Mouse (Mus musculus) monocyte, adult 5-6 weeks (primary cell): ENCODE measurements around the gene Eml3. TPM values are rescaled to one million over a fixed set of nuclear protein-coding genes. Genes with fewer than 3 reads are reported as not detected.
A peak's percentile ranks its signal among the peaks of the same experiment; 100 is the strongest.

ENCODE experiments used
- ATAC-seq: fragments of 153-309, 156-312 bp; replicated peaks from 2 replicates; pipeline ENCODE4 v1.8.0; 2017; ENCODE audit warnings: mild to moderate bottlenecking; ENCODE audit not compliant: low TSS enrichment, insufficient number of reproducible peaks, severe bottlenecking, poor library complexity, low FRiP score
- total RNA-seq: library from RNA; stranded (forward); fragments of 200-1000, 200-491, 200-594 nt; gene quantifications from 3 replicates; pipeline ENCODE4 v1.2.3, GENCODE M21; 2017

The Eml3 gene
- total RNA-seq, 1 experiment from 2014 or later = 62.5 TPM

- ATAC-seq = 0 out of 2 replicates have a peak, but pooled peaks have one; percentile 4
These were observed 52.3 kb downstream of the Eml3 start for GRCm38 (mm10) chr19:8981450-8982168.

DNA sequence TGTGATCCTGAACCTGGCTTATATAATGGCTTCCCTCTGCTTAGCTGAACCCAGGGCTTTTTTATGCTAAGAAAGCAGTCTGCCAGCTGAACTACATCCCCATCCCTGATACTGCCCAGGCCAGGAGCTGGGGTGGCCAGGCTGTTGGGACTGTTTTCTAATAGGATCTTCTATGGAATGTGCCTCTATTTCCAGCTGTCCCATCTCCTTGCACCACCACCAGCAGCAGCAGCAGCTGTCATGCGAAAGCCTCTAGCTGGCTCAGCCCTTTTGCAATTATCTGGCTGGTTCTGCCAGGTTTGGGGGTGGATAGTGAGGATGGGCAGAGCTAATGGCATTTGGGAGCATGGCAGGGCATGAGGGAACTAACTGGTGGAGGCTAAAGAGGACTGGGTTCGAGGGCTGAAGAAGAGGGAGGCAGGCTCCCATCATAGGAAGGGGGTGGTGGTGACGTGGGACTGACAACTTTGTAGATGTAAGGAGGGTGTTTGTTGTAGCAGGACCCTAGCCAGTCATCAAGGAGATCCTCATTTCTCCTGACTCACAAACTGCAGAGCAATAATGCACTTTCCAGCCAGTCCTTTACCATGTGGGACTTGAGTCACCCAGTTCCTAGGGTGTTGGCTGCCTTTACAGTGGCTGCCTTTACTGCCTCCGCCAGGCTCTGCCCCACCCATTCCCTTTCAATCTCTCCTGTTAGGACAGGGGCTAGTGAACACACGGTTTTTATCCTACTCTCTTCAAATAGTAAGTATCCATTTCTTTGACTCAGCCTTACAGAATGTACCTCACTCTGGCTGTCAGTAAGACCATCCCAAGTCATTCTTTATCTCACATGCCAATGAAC lies 53.2 kb downstream of the Eml3 start:
- ATAC-seq = peak; percentile 40

DNA sequence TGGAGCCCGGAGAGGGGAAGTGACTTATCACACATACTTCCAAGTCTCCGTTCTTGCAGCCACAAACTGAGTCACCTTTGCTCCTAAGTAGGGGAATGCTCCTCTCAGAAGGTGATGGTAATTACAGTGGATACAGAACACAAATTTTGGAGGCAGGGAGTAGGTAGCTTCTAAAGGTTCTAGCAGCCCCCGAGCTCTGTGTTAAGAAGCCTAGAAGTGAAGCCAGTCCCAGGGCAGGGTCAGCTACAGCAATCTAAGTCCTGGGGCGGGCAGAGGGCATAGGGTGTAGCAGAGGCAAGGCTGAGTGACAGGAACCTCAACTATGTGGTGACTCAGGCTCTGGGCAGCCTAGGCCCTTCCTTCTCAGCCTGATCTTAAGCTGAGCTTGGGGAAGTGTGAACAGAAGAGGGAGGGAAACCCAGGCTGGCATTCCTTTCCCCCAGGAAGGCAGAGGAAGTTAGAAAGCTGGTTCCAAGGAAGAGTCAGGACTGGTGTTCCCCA lies 53.8 kb downstream of the Eml3 start:
- peak; percentile 61 for ATAC-seq

GRCm38 (mm10) chr19:8984255-8984868 lies 55.0 kb downstream of the Eml3 start:
- ATAC-seq = peak; percentile 57

DNA sequence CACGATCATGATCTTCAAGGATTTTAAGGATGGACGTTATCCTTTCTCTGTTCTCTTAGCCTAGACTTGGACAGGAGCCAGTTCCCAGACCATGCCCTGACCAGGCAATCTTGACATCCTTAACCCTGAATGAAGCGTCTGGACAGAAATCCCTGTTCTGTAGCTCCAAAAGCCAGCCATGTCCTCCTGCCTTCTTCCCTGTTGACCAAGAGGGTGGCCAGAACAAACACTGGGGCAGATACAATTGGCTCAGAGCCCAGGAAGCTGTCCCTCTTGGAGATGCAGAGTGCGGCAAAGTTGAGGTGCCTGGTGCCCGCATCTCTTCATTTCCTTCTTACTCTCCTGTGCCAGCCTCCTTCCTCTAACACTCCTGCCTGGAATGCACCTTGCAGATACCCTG lies 56.5 kb downstream of the Eml3 start:
- ATAC-seq = no peak

DNA sequence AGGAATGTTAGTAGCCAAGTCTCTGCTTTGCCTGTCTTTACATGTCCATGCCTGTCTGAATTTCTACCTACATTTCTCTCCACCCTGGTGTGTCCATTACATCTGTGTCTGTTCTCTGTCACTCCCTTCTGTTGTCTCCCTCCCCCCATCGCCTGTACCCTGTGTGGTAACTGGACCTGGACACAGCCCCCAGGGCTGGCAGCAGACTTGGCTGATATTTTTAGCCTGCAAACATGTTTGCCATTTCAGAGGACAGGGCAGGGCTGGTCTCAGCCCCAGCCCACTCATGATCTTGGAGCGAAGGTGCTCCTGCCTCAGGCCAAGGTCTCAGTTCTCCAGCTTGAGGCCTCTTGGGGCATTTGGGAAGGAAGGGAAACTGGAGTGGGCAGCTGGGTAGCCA lies 58.5 kb downstream of the Eml3 start:
- no peak for ATAC-seq

DNA sequence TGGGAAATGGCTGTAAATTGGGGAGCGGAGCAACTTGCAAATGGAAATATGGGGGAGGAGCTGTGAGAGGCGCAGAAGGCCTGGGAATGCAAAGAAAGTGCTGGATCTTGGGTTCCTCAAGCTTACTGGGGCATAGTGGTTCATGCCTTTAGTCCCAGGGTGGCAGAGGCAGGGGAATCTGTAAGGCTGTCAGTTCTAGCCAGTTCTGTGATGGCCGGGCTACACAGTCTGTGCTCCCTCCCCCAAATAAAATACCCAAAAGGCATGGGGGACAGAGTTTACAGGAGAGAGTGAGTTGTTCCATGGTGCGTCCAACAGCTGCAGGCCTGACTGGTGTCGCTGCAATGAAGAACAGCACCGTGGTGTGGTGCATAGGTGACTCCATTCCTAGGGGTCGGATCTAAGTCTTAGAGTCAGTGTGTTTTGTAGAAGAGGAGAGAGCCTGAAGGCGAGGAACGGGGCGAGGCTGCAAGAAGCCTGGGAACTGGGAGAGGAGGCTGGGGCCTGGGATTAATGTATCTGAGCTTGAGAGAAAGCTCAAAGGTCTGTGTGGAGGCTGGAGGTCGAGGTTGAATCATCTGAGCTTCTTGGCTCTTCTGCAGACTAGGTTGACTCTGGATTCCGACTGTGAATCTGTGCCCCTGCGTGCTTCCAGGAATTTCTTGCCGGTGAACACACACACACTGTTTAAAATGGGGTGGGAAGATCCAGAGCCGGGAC lies 59.2 kb downstream of the Eml3 start:
- ATAC-seq = no peak

DNA sequence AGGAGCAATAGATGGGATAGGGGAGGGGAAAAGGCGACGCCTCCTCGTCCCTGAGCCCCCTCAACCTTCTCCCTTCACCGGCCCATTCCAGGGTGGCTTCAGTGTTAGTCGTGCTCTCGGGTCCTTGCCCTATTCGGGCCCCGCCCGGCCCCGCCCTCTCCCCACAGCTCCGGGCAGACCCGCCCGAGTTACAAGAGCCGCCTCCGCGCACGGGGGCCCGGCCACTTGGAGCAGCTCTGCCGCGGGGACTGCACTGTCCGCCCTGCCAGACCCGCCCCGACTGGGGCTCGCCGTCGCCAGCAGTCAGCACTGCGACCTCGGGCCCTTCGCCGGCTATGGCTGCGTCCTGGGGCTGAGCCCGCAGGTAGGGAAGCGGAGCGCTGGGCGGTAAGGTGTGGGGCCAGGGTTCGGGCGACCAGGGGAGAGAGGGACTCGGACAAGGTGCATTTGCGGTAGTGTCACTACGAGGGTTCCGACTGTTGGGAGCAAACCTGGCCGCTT lies 59.8 kb downstream of the Eml3 start, which contains the start of gene Ahnak:
TSS of gene Ahnak (plus strand) at position 219 of the 501 bp plus-strand sequence.
- no peak for ATAC-seq

DNA sequence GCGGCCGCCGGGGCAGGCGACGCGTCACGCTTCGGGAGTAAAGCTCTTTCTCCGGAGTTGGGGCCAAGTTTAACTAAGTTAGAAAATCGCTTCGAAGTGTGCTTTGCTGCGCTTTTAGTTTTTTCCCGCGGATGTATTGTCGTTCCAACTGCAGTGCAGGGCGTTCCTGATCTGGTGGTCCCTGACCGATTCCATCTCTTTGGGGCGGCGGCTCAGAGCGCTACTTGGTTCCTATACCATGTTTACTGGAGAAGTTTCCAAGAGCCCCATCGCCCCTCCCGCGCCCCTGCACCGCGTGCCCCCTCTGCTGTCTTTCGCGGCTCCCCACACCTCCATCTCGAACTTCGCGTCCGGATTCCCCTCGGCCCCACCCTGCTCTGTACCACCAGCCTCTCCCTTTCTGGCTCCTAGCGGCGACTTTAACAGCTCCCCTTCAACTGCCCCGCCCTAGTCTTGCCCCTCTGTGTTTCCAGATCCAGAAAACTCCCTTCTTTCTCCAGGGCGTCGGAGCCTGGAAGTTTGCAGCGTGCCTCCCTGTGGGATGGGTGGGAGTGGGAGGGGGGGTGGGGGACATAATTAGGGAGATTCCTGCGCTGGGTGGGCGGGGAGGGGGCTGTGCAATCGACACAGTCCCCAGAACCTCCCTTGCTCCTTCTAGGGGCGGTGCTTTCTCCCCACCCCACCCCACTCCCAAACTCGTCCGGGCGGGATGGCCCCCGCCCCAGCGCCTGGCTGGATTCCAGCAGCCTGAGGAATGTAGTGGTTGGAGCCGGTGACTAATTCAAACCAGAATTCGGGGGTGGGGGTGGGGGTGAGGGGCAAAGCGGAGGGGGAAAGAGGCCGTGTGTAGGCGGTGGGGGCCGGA lies 60.4 kb downstream of the Eml3 start:
- ATAC-seq = no peak; the same call in 1 of the 2 replicates

DNA sequence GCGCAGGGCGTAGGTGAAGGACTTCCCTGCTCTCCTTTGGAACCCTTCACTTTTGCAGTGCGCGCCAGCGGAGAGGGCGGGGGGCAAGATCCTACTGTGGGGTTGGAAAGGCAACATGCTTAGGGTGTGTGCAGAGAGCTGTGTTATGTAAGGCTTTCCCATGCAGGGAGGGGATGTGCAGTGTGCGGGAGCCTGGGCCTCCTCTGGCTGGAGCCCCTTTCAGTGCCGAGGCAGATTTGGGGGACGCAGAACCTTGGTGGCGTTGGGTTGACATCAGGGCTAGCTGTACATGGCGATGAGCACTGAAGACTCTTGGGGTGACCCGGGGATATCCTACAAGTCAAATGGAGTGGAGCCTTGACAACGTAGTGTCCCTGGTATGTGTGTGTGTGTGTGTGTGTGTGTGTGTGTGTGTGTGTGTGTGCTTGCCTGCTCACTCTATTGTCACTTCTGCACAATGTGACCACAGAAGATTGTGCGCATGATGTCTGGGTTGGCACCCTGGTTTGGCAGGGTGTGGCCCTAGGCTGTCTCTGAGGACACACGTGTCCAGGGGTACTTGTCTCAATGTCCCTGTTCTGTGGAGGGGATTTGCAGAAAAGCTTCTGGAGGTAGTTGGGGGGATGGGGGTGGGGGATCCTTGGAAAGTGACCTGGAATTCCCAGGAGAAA lies 61.2 kb downstream of the Eml3 start:
- peak; percentile 19; the same call in 1 of the 2 replicates for ATAC-seq

Other genes with a start within 250 kb of the Eml3 start
- 61.4 to 198 TPM (median 77.3 TPM) in 3 replicates for gene Slc3a2, start 206.2 kb upstream of the Eml3 start, total RNA-seq
- gene Wdr74, start 193.7 kb upstream of the Eml3 start, total RNA-seq = 32.5 to 68.4 TPM (median 56.6 TPM) in 3 replicates
- gene 1700092M07Rik, start 188.8 kb upstream of the Eml3 start, total RNA-seq = 1.9 to 2.8 TPM in 2 of 3 replicates, not detected in the other
- gene Stx5a, start 188.1 kb upstream of the Eml3 start, total RNA-seq = 105 to 173 TPM (median 138 TPM) in 3 replicates
- 85.6 to 138 TPM (median 127 TPM) in 3 replicates for gene Nxf1, start 172.5 kb upstream of the Eml3 start, total RNA-seq
- gene Tmem223, start 158.6 kb upstream of the Eml3 start, total RNA-seq = 10.2 to 19.0 TPM (median 12.6 TPM) in 3 replicates
- gene Tmem179b, start 155.1 kb upstream of the Eml3 start, total RNA-seq = 86.6 to 115 TPM (median 101 TPM) in 3 replicates
- 2.0 to 11.4 TPM (median 4.5 TPM) in 3 replicates for gene Taf6l, start 143.1 kb upstream of the Eml3 start, total RNA-seq
- 31.6 to 48.4 TPM (median 47.3 TPM) in 3 replicates for gene Polr2g, start 131.0 kb upstream of the Eml3 start, total RNA-seq
- 0.85 to 1.2 TPM (median 1.1 TPM) in 3 replicates for gene Zbtb3, start 127.0 kb upstream of the Eml3 start, total RNA-seq
- 40.1 to 52.8 TPM (median 48.3 TPM) in 3 replicates for gene Ttc9c, start 110.2 kb upstream of the Eml3 start, total RNA-seq
- 84.4 to 149 TPM (median 101 TPM) in 3 replicates for gene Hnrnpul2, start 109.5 kb upstream of the Eml3 start, total RNA-seq
- gene AC129217.1, start 99.8 kb upstream of the Eml3 start, total RNA-seq = 40.4 to 54.5 TPM (median 44.1 TPM) in 3 replicates
- 25.1 to 34.8 TPM (median 30.9 TPM) in 3 replicates for gene Bscl2, start 92.1 kb upstream of the Eml3 start, total RNA-seq
- gene Gng3, start 90.4 kb upstream of the Eml3 start, total RNA-seq = 0.39 to 0.64 TPM in 2 of 3 replicates, not detected in the other
- gene Lrrn4cl, start 78.8 kb upstream of the Eml3 start, total RNA-seq = 0.10 to 0.78 TPM (median 0.32 TPM) in 3 replicates
- 200 to 274 TPM (median 220 TPM) in 3 replicates for gene Ubxn1, start 58.1 kb upstream of the Eml3 start, total RNA-seq
- gene Uqcc3, start 48.6 kb upstream of the Eml3 start, total RNA-seq = 45.0 to 55.1 TPM (median 54.5 TPM) in 3 replicates
- 18.1 to 52.5 TPM (median 21.3 TPM) in 3 replicates for gene Lbhd1, start 45.8 kb upstream of the Eml3 start, total RNA-seq
- gene Gm49403, start 45.6 kb upstream of the Eml3 start, total RNA-seq = not detected in 3 replicates
- 62.5 to 90.9 TPM (median 65.3 TPM) in 3 replicates for gene 1810009A15Rik, start 40.7 kb upstream of the Eml3 start, total RNA-seq
- not detected in 3 replicates for gene Gm49416, start 40.6 kb upstream of the Eml3 start, total RNA-seq
- 5.8 to 9.1 TPM (median 7.4 TPM) in 3 replicates for gene Ints5, start 36.5 kb upstream of the Eml3 start, total RNA-seq
- gene Ganab, start 31.5 kb upstream of the Eml3 start, total RNA-seq = 57.5 to 87.0 TPM (median 59.6 TPM) in 3 replicates
- gene B3gat3, start 9.2 kb upstream of the Eml3 start, total RNA-seq = 34.2 to 75.8 TPM (median 50.2 TPM) in 3 replicates
- 2.1 to 7.6 TPM (median 3.6 TPM) in 3 replicates for gene Rom1, start 196 bp upstream of the Eml3 start, total RNA-seq
- 129 to 201 TPM (median 158 TPM) in 3 replicates for gene Mta2, start 12.3 kb downstream of the Eml3 start, total RNA-seq
- gene Tut1, start 24.3 kb downstream of the Eml3 start, total RNA-seq = 14.8 to 16.9 TPM (median 16.7 TPM) in 3 replicates
- 313 to 352 TPM (median 341 TPM) in 3 replicates for gene Eef1g, start 37.5 kb downstream of the Eml3 start, total RNA-seq
- 408 to 1,020 TPM (median 414 TPM) in 3 replicates for gene Ahnak, start 59.7 kb downstream of the Eml3 start, total RNA-seq
- not detected in 3 replicates for gene Scgb1a1, start 158.4 kb downstream of the Eml3 start, total RNA-seq
- 6.1 to 14.4 TPM (median 7.8 TPM) in 3 replicates for gene Asrgl1, start 206.1 kb downstream of the Eml3 start, total RNA-seq